Mouse (Mus musculus): Measurements from ENCODE around the gene 4921517D22Rik. TPM values are rescaled to one million over a fixed set of nuclear protein-coding genes. Genes with fewer than 3 reads are reported as not detected.
"Not testable (repeated sequence)": the region's sequence is repeated elsewhere in the genome, so short reads cannot be mapped to it uniquely, and the experiment has no call there.

The 4921517D22Rik gene
- polyA plus RNA-seq, 1 experiment: not detected

- WGBS: 90% methylated on average over 15 of the region's 15 CpGs
Observed at GRCm38 (mm10) chr13:59710230-59710629, 16.3 kb upstream of the 4921517D22Rik start, which contains the start of gene Spata31d1a. Gene Spata31d1a (minus strand): TSS chr13:59710330.

GRCm38 (mm10) chr13:59704562-59704961 is 10.7 kb upstream of the 4921517D22Rik start:
- H3K27ac ChIP-seq (ENCODE audit: insufficient read depth, low read length): no peak overlapping the region
- WGBS: 61% methylated on average over 12 of the region's 12 CpGs

More at GRCm38 (mm10) chr13:59710230-59710629, 16.3 kb upstream of the 4921517D22Rik start, which contains the start of gene Spata31d1a:
- H3K27ac ChIP-seq (ENCODE audit: insufficient read depth, low read length): no peak within 1 kb of the TSS
- no peaks in the 10 kb centered on the region for H3K4me1 ChIP-seq (ENCODE audit: control insufficient read depth, insufficient read depth, low read length)
- no peaks in the 10 kb centered on the region for H3K27me3 ChIP-seq (ENCODE audit: control insufficient read depth, insufficient read depth, low read length)
- no peak within 1 kb of the TSS for H3K4me3 ChIP-seq (replicated peaks; ENCODE audit: insufficient read depth, low read depth, low read length)
- DNase-seq: no peak
- TF ChIP-seq CTCF (IDR thresholded peaks at IDR 0.05; ENCODE audit: borderline replicate concordance, insufficient read depth, low read depth, low read length) (no peak), POLR2A (IDR thresholded peaks at IDR 0.05; ENCODE audit: borderline replicate concordance, insufficient read depth, low read length) (no peak)

GRCm38 (mm10) chr13:59703514-59703913 is 9.6 kb upstream of the 4921517D22Rik start:
- DNase-seq: no peak
- WGBS: 76% methylated on average over 12 of the region's 12 CpGs
- TF ChIP-seq CTCF (IDR thresholded peaks at IDR 0.05; ENCODE audit: borderline replicate concordance, insufficient read depth, low read depth, low read length) (no peak), POLR2A (IDR thresholded peaks at IDR 0.05; ENCODE audit: borderline replicate concordance, insufficient read depth, low read length) (no peak)
- Histone ChIP-seq H3K4me1 (ENCODE audit: control insufficient read depth, insufficient read depth, low read length) (no peaks in the 10 kb centered on the region), H3K4me3 (replicated peaks; ENCODE audit: insufficient read depth, low read depth, low read length) (no peak overlapping the region), H3K27ac (ENCODE audit: insufficient read depth, low read length) (no peak overlapping the region), H3K27me3 (ENCODE audit: control insufficient read depth, insufficient read depth, low read length) (no peaks in the 10 kb centered on the region)

More at GRCm38 (mm10) chr13:59704562-59704961, 10.7 kb upstream of the 4921517D22Rik start:
- no peaks in the 10 kb centered on the region for H3K27me3 ChIP-seq (ENCODE audit: control insufficient read depth, insufficient read depth, low read length)
- TF ChIP-seq CTCF (IDR thresholded peaks at IDR 0.05; ENCODE audit: borderline replicate concordance, insufficient read depth, low read depth, low read length) (no peak), POLR2A (IDR thresholded peaks at IDR 0.05; ENCODE audit: borderline replicate concordance, insufficient read depth, low read length) (no peak)
- H3K4me3 ChIP-seq (replicated peaks; ENCODE audit: insufficient read depth, low read depth, low read length): no peak overlapping the region
- no peak for DNase-seq
- H3K4me1 ChIP-seq (ENCODE audit: control insufficient read depth, insufficient read depth, low read length): no peaks in the 10 kb centered on the region

- not testable (repeated sequence) for H3K4me3 ChIP-seq (replicated peaks; ENCODE audit: insufficient read depth, low read depth, low read length); H3K4me1 ChIP-seq (ENCODE audit: control insufficient read depth, insufficient read depth, low read length); H3K27me3 ChIP-seq (ENCODE audit: control insufficient read depth, insufficient read depth, low read length); DNase-seq; H3K27ac ChIP-seq (ENCODE audit: insufficient read depth, low read length)
- 86% methylated on average over 1 of the region's 1 CpGs for WGBS
Observed at GRCm38 (mm10) chr13:59700137-59700536, 6.2 kb upstream of the 4921517D22Rik start.

- Histone ChIP-seq H3K4me1 (ENCODE audit: control insufficient read depth, insufficient read depth, low read length) (no peaks in the 10 kb centered on the region), H3K27me3 (ENCODE audit: control insufficient read depth, insufficient read depth, low read length) (no peaks in the 10 kb centered on the region), H3K27ac (ENCODE audit: insufficient read depth, low read length) (no peak overlapping the region), H3K4me3 (replicated peaks; ENCODE audit: insufficient read depth, low read depth, low read length) (no peak overlapping the region)
- TF ChIP-seq POLR2A (IDR thresholded peaks at IDR 0.05; ENCODE audit: borderline replicate concordance, insufficient read depth, low read length): no peak
- no peak for TF ChIP-seq CTCF (IDR thresholded peaks at IDR 0.05; ENCODE audit: borderline replicate concordance, insufficient read depth, low read depth, low read length)
- WGBS: 92% methylated on average over 8 of the region's 8 CpGs
- DNase-seq: no peak
Observed at GRCm38 (mm10) chr13:59699131-59699530, 5.2 kb upstream of the 4921517D22Rik start.

- no peak overlapping the region for H3K4me3 ChIP-seq (replicated peaks; ENCODE audit: insufficient read depth, low read depth, low read length)
- DNase-seq: no peak
- 92% methylated on average over 7 of the region's 7 CpGs for WGBS
Observed at GRCm38 (mm10) chr13:59695781-59696180, 1.9 kb upstream of the 4921517D22Rik start.

GRCm38 (mm10) chr13:59691478-59691877 is 2.4 kb downstream of the 4921517D22Rik start:
- no peak overlapping the region for H3K4me3 ChIP-seq (replicated peaks; ENCODE audit: insufficient read depth, low read depth, low read length)
- TF ChIP-seq POLR2A (IDR thresholded peaks at IDR 0.05; ENCODE audit: borderline replicate concordance, insufficient read depth, low read length): no peak
- TF ChIP-seq CTCF (IDR thresholded peaks at IDR 0.05; ENCODE audit: borderline replicate concordance, insufficient read depth, low read depth, low read length): no peak
- no peaks in the 10 kb centered on the region for H3K27me3 ChIP-seq (ENCODE audit: control insufficient read depth, insufficient read depth, low read length)
- 24% methylated on average over 10 of the region's 10 CpGs for WGBS
- DNase-seq: no peak
- H3K4me1 ChIP-seq (ENCODE audit: control insufficient read depth, insufficient read depth, low read length): no peaks in the 10 kb centered on the region
- no peak overlapping the region for H3K27ac ChIP-seq (ENCODE audit: insufficient read depth, low read length)

More at GRCm38 (mm10) chr13:59695781-59696180, 1.9 kb upstream of the 4921517D22Rik start:
- Histone ChIP-seq H3K27ac (ENCODE audit: insufficient read depth, low read length) (no peak overlapping the region), H3K27me3 (ENCODE audit: control insufficient read depth, insufficient read depth, low read length) (no peaks in the 10 kb centered on the region), H3K4me1 (ENCODE audit: control insufficient read depth, insufficient read depth, low read length) (no peaks in the 10 kb centered on the region)
- TF ChIP-seq CTCF (IDR thresholded peaks at IDR 0.05; ENCODE audit: borderline replicate concordance, insufficient read depth, low read depth, low read length) (no peak), POLR2A (IDR thresholded peaks at IDR 0.05; ENCODE audit: borderline replicate concordance, insufficient read depth, low read length) (no peak)

GRCm38 (mm10) chr13:59690576-59690975 is 3.3 kb downstream of the 4921517D22Rik start:
- TF ChIP-seq CTCF (IDR thresholded peaks at IDR 0.05; ENCODE audit: borderline replicate concordance, insufficient read depth, low read depth, low read length) (no peak), POLR2A (IDR thresholded peaks at IDR 0.05; ENCODE audit: borderline replicate concordance, insufficient read depth, low read length) (no peak)
- Histone ChIP-seq H3K4me3 (replicated peaks; ENCODE audit: insufficient read depth, low read depth, low read length) (no peak overlapping the region), H3K27me3 (ENCODE audit: control insufficient read depth, insufficient read depth, low read length) (no peaks in the 10 kb centered on the region), H3K27ac (ENCODE audit: insufficient read depth, low read length) (no peak overlapping the region), H3K4me1 (ENCODE audit: control insufficient read depth, insufficient read depth, low read length) (no peaks in the 10 kb centered on the region)
- WGBS: 89% methylated on average over 7 of the region's 7 CpGs
- DNase-seq: no peak

Data from cerebellum, adult 2 months (tissue).